Mouse (Mus musculus): ENCODE data around the gene Sypl2.
"Not testable (repeated sequence)": the region's sequence is repeated elsewhere in the genome, so short reads cannot be mapped to it uniquely, and the experiment has no call there.

Sypl2 gene

GRCm38 (mm10) chr3:108226558-108227350 is at the start of gene Sypl2:
Sypl2 (minus strand) TSS chr3:108226648.
- no peak for DNase-seq (ENCODE audit: low read depth)

DNA sequence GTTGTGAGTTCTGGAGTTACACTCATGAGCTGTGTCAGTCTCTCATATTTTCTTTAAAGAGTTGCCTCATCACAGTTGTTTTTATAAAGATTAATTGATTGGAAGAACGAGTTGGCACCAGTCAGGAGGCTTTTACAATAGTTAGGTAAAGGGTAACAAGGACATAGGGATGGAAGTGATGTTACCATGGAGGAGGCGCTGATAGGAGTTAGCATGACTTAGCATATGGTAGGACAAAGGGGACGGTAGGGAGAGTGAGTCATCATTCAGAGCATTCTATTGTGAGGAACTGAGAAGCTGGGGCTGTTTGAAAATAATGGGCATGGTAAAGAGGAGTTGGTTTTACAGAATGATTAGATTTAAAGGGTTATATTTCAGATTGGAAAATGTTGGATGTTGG is 32.9 kb upstream of the Sypl2 start:
- DNase-seq (ENCODE audit: low read depth) = no peak

DNA sequence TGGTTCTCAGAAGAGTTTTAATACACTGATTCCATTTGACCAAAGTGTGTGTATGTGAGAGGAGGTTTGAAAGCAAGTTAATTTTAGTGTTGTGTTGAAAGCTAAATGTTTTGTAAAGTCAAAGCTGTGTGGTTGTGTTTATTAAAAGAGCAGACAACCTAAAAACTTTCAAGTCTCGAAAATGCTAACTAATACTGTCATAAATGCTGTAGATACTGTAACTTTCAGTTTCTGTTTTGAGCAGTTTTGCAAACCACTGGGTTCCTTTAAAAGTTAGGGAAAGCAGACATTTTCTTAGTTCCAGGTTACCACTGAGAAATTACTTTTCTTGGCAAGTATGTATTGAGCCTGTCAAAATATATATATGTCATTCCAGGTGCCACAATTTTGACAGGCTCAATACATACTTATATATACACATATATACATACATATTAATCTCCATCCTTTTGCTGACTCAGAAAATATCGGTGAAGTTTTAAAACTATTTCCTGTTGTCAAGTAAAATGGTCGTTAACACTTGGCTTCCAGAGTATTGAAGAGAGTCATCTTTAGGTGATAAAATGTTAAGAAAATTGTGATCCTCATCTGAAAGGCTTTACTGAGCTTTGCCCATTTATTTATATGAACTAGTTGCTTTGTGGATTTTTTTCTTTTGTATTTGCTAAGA is 31.5 kb upstream of the Sypl2 start:
- DNase-seq (ENCODE audit: low read depth) = no peak

DNA sequence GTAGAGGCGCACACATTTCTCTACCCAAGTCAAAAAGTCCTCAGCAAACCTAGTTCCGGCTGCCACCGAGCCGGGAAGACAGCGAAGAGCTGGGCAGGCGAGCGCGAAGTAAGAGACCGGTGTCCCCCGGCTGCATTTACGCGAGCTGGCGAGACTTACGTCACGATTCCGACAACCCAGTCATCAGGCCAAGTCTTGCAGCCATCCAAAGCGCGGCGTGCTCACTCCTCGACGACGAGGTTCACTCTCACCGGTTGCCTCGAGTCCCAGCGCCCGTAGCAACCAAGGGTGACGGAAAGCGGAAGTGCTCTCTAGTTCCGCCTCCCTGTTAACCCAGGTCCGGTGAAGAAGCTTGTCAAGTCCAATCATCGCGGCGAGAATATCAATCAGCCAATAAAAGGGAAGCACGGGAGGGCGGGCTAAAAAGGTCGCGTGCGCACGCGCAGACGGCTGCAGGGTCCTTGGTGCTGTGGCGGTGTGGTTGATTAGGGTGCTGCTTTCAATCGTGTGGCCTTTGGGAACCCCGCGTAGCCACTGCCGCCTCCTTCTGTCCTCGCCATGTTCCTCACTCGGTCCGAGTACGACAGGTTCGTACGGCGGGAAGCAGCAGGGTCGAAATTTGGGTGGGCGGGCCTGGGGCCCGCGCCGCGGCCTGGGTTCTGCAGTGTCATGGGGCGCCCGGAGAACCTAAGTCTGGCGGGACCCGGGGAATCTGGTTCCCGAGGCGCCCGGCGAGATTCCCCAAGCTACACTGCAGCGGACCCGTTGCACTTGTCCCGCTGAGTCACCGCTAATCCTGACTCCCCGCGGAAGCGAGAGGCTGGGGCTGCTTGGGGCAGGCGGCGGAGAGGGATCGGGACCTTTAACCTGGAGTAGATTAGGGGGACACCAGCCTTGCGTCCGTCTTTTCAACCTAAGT is 30.5 kb upstream of the Sypl2 start, which contains the start of gene Psma5:
Psma5 (plus strand) TSS at position 208 of the 919 bp plus-strand sequence.
- peak; percentile 95 for DNase-seq (ENCODE audit: low read depth)

DNA sequence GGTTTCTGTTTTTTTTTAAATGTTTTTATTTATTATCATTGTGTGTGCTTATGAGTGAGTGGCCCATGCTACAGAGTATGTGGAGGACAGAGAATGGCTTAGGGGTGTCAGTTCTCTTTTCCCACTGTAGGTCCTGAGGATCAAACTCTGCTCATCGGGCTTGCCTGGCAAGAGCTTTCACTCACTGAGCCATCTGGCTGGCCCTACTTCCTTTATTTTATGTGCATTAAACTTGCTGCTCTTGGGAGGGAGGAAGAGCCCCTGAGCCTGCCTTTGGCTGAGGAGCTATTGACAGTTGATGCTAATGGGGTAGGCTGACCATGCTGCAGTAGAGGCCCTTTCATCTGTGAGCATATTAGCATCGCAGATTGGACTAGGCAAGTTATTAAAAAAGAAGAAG is 20.4 kb upstream of the Sypl2 start:
- no peak for DNase-seq (ENCODE audit: low read depth)

- no peak for DNase-seq (ENCODE audit: low read depth)
Measured at GRCm38 (mm10) chr3:108241243-108241839, 14.9 kb upstream of the Sypl2 start.

GRCm38 (mm10) chr3:108237474-108238102 is 11.1 kb upstream of the Sypl2 start:
- DNase-seq (ENCODE audit: low read depth) = not testable (repeated sequence)

- DNase-seq (ENCODE audit: low read depth) = no peak
Measured at GRCm38 (mm10) chr3:108231646-108232045, 5.2 kb upstream of the Sypl2 start.

DNA sequence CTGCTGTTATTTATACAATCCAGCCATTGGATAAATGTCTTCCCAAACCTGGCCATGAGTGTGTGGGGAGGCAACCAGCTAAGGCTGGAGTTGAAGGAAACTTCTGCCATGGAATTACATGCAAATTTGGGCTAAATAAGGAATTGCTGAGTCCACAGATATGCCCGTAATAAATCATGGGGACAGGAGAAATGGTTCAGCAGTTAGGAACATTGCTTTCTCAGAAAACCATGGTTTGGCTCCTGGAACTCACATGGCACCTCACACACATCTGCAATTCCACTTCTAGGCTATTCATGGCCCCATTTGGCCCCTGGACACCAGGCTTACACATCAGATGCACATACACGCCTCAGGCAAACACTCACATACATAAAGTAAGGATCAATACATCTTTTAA is 1.1 kb upstream of the Sypl2 start:
- no peak for DNase-seq (ENCODE audit: low read depth)

GRCm38 (mm10) chr3:108225711-108226557 is 514 bp downstream of the Sypl2 start:
- no peak for DNase-seq (ENCODE audit: low read depth)

- no peak for DNase-seq (ENCODE audit: low read depth)
Measured at GRCm38 (mm10) chr3:108220661-108221060, 5.8 kb downstream of the Sypl2 start.

- no peak for DNase-seq (ENCODE audit: low read depth)
Measured at GRCm38 (mm10) chr3:108214734-108215133, 11.7 kb downstream of the Sypl2 start.

DNA sequence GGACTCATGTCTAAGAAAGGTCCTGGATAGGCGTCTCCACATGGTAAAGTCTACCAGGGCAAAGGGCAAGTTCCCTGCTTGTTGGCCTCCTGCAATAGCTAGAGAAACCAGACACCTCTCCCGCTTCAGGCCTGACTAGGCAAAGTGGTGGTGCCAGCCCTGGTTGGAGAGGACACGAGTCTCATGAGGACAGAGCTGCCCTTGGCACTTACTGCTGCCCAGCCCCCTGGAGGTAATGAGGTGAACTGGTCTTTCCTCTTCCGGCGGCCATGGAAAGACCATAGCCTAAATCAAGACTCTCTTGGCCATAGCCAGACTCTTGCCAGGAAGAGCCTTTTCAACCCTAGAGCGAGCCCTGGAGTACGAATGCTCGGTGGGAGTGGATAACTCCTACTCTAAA is 14.0 kb downstream of the Sypl2 start:
- DNase-seq (ENCODE audit: low read depth) = no peak

GRCm38 (mm10) chr3:108211845-108212244 is 14.6 kb downstream of the Sypl2 start:
- no peak for DNase-seq (ENCODE audit: low read depth)

- no peak for DNase-seq (ENCODE audit: low read depth)
Measured at GRCm38 (mm10) chr3:108210771-108211139, 15.7 kb downstream of the Sypl2 start, which contains the start of gene Atxn7l2. Atxn7l2 (minus strand) TSS chr3:108210934.

- DNase-seq (ENCODE audit: low read depth) = peak; percentile 83
Measured at GRCm38 (mm10) chr3:108209946-108210770, 16.3 kb downstream of the Sypl2 start.

GRCm38 (mm10) chr3:108209536-108209935 is 16.9 kb downstream of the Sypl2 start:
- DNase-seq (ENCODE audit: low read depth) = no peak

GRCm38 (mm10) chr3:108209001-108209400 is 17.4 kb downstream of the Sypl2 start:
- no peak for DNase-seq (ENCODE audit: low read depth)

- no peak for DNase-seq (ENCODE audit: low read depth)
Measured at GRCm38 (mm10) chr3:108206731-108207375, 19.6 kb downstream of the Sypl2 start.

All from fibroblast of lung, adult 2 months (primary cell).